Mouse (Mus musculus) CD4-positive, CD25-positive, alpha-beta regulatory T cell, adult 2 months (primary cell): ENCODE measurements around the gene Hist4h4.
A peak's percentile ranks its signal among the peaks of the same experiment; 100 is the strongest.
"Not testable (repeated sequence)": the region's sequence is repeated elsewhere in the genome, so short reads cannot be mapped to it uniquely, and the experiment has no call there.

Source experiments
- DNase-seq: peaks from one replicate; pipeline ENCODE4 v3.0.0-alpha.2; 2012; ENCODE audit warnings: low read depth, low spot score

The Hist4h4 gene

GRCm38 (mm10) chr6:136815381-136815780, 11.2 kb upstream of the Hist4h4 start:
- no peak for DNase-seq

- no peak for DNase-seq
Observed at GRCm38 (mm10) chr6:136813117-136813516, 8.9 kb upstream of the Hist4h4 start.

GRCm38 (mm10) chr6:136811196-136811595, 7.0 kb upstream of the Hist4h4 start:
- DNase-seq: no peak

- DNase-seq: peak; percentile 23
Observed at GRCm38 (mm10) chr6:136809673-136810072, 5.5 kb upstream of the Hist4h4 start.

GRCm38 (mm10) chr6:136809077-136809476, 4.9 kb upstream of the Hist4h4 start:
- DNase-seq: peak; percentile 81

- DNase-seq: peak; percentile 64
Observed at GRCm38 (mm10) chr6:136808631-136809046, 4.4 kb upstream of the Hist4h4 start.

- DNase-seq: peak; percentile 99
Observed at GRCm38 (mm10) chr6:136808014-136808417, 3.8 kb upstream of the Hist4h4 start, which contains the start of gene H2afj. H2afj (plus strand) TSS chr6:136808244.

GRCm38 (mm10) chr6:136807395-136808013, 3.3 kb upstream of the Hist4h4 start:
- peak; percentile 29 for DNase-seq

GRCm38 (mm10) chr6:136806819-136807218, 2.6 kb upstream of the Hist4h4 start:
- no peak for DNase-seq

- no peak for DNase-seq
Observed at GRCm38 (mm10) chr6:136805409-136805775, 1.2 kb upstream of the Hist4h4 start.

GRCm38 (mm10) chr6:136804705-136805408, 642 bp upstream of the Hist4h4 start:
- DNase-seq: peak; percentile 60

GRCm38 (mm10) chr6:136803093-136803738, 999 bp downstream of the Hist4h4 start:
- DNase-seq: no peak

- DNase-seq: no peak
Observed at GRCm38 (mm10) chr6:136801274-136801673, 2.9 kb downstream of the Hist4h4 start.

- no peak for DNase-seq
Observed at GRCm38 (mm10) chr6:136800710-136801109, 3.5 kb downstream of the Hist4h4 start.

- not testable (repeated sequence) for DNase-seq
Observed at GRCm38 (mm10) chr6:136797874-136798693, 6.1 kb downstream of the Hist4h4 start.

- DNase-seq: no peak
Observed at GRCm38 (mm10) chr6:136795850-136796249, 8.4 kb downstream of the Hist4h4 start.

- no peak for DNase-seq
Observed at GRCm38 (mm10) chr6:136795110-136795509, 9.1 kb downstream of the Hist4h4 start.

- DNase-seq: peak; percentile 20
Observed at GRCm38 (mm10) chr6:136793831-136794525, 10.2 kb downstream of the Hist4h4 start.

GRCm38 (mm10) chr6:136792884-136793758, 11.1 kb downstream of the Hist4h4 start:
- DNase-seq: peak; percentile 39

- no peak for DNase-seq
Observed at GRCm38 (mm10) chr6:136789391-136789971, 14.7 kb downstream of the Hist4h4 start.
